Mouse (Mus musculus): Measurements from ENCODE around the gene Macrod1. TPM values are rescaled to one million over a fixed set of nuclear protein-coding genes. Genes with fewer than 3 reads are reported as not detected.

The Macrod1 gene
- polyA plus RNA-seq, 1 experiment from 2014 or later, result 12.2 TPM

- peaks cover 15% of the 10 kb centered on the region for H3K27me3 ChIP-seq
- H3K27ac ChIP-seq, result no peak overlapping the region; the same call in 1 of the 2 replicates
- 7% methylated on average over 9 of the region's 9 CpGs for WGBS
- no peak for ATAC-seq (ENCODE audit: insufficient number of reproducible peaks, insufficient read depth, low FRiP score, low TSS enrichment)
- H3K9me3 ChIP-seq, result no peaks in the 10 kb centered on the region
- no peak overlapping the region for H3K9ac ChIP-seq
- no peaks in the 10 kb centered on the region for H3K36me3 ChIP-seq
- H3K4me3 ChIP-seq, result no peak overlapping the region
- H3K4me2 ChIP-seq (replicated peaks), result peak overlapping the region; percentile 9; the same call in 1 of the 2 replicates
- H3K4me1 ChIP-seq, result peaks cover 43% of the 10 kb centered on the region
Observed at GRCm38 (mm10) chr19:7088558-7088957, 31.9 kb downstream of the Macrod1 start.

DNA sequence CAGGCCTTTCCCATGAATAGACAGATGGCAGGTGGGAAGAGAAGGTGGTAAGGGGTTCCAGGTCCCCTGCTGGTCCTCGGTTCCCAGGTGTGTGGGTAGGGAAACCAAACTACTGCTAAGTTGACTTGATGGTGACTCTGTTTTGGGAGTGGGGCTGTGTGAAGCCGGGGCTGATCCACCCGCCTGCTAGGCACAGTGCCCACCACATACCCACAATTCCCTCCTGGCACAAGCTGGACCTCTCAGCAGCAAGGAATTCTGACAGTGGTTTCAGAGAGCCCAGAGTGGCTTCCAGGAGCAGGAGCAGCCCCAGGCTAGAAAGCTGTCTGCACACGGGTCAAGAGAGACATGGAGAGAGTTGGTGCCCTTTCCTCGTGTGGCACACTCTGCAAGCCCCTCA is 32.4 kb downstream of the Macrod1 start:
- Histone ChIP-seq H3K4me1 (peaks cover 39% of the 10 kb centered on the region), H3K9me3 (no peaks in the 10 kb centered on the region), H3K36me3 (no peaks in the 10 kb centered on the region), H3K9ac (no peak overlapping the region), H3K4me2 (replicated peaks) (no peak overlapping the region), H3K27me3 (peaks cover 13% of the 10 kb centered on the region), H3K27ac (no peak overlapping the region), H3K4me3 (no peak overlapping the region)
- WGBS, result 55% methylated on average over 5 of the region's 5 CpGs
- ATAC-seq (ENCODE audit: insufficient number of reproducible peaks, insufficient read depth, low FRiP score, low TSS enrichment), result no peak

GRCm38 (mm10) chr19:7089842-7090251 is 33.2 kb downstream of the Macrod1 start:
- no peaks in the 10 kb centered on the region for H3K9me3 ChIP-seq
- H3K9ac ChIP-seq, result no peak overlapping the region
- H3K27ac ChIP-seq, result no peak overlapping the region
- H3K36me3 ChIP-seq, result no peaks in the 10 kb centered on the region
- H3K4me2 ChIP-seq (replicated peaks), result no peak overlapping the region
- peaks cover 39% of the 10 kb centered on the region for H3K4me1 ChIP-seq
- no peak overlapping the region for H3K4me3 ChIP-seq
- no peak for ATAC-seq (ENCODE audit: insufficient number of reproducible peaks, insufficient read depth, low FRiP score, low TSS enrichment)
- 37% methylated on average over 7 of the region's 7 CpGs for WGBS
- H3K27me3 ChIP-seq, result peaks cover 13% of the 10 kb centered on the region

DNA sequence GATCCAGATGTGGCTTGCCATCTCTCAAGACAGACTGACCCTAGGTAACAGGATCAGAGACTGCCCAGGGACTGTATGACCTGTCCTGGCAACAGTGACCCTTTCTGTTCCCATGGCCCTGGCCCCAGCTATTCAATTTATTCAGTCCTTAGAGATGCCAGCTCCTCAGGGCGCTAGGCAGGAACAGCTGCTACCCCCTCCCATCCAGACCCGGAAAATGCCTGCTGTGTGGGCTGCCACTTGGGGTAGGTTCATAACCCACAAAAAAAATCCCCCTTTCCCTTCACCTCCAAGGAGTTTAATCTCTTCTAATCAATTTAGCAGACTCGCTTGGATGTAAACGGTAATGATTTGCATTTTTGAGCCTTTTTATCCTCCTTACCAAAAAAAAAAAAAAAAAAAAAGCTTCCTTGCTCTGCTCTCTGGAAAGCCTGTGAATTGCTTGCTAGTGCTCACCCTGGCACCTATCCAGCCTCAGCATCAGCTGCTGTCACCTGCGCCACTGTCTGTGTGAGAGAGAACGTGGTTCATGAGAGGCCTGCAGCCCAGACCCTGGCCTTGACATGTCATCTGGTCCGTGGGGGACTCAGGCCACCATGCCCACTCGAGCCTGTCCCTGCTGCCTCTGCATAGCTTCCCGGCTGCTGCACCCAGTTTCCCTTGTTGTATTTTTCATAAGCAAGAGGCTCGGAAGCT is 33.9 kb downstream of the Macrod1 start:
- Histone ChIP-seq H3K27me3 (peaks cover 13% of the 10 kb centered on the region), H3K9me3 (no peaks in the 10 kb centered on the region), H3K27ac (no peak overlapping the region), H3K4me3 (no peak overlapping the region), H3K9ac (no peak overlapping the region; the same call in 1 of the 2 replicates), H3K4me2 (replicated peaks) (no peak overlapping the region), H3K36me3 (no peaks in the 10 kb centered on the region), H3K4me1 (peaks cover 39% of the 10 kb centered on the region)
- ATAC-seq (ENCODE audit: insufficient number of reproducible peaks, insufficient read depth, low FRiP score, low TSS enrichment), result no peak
- 28% methylated on average over 10 of the region's 10 CpGs for WGBS

DNA sequence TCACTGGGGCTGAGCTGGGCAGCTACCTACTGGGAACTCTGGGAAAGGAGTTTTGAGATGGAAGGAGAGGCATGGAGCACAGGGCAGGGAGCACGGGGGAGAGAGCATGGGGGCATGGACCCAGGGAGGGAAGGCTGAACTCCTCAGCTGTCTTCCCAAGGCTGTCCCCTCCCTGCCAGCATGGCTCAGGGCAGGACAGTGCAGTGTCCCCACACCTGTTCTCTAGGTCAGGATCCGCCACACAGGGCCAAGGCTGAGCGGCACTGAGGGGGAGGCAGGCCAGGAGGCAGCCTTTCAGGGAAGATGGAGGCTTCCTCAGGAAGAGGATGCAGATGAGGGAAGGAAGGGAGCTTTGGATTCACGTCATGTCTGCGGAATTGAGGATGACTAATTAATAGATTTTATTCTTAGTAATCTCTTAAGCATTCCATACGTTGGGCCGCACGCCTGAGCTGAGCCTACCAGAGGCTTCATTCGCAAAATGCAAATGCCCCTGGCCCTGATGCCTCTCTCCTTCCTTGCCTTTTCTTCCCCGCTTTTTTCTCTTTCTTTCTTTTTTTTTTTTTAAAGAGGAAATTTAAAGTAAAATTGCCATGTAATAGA is 34.9 kb downstream of the Macrod1 start:
- no peak overlapping the region for H3K4me2 ChIP-seq (replicated peaks)
- H3K27me3 ChIP-seq, result peaks cover 23% of the 10 kb centered on the region
- no peaks in the 10 kb centered on the region for H3K9me3 ChIP-seq
- H3K9ac ChIP-seq, result no peak overlapping the region
- H3K4me3 ChIP-seq, result no peak overlapping the region
- H3K36me3 ChIP-seq, result no peaks in the 10 kb centered on the region
- no peak for ATAC-seq (ENCODE audit: insufficient number of reproducible peaks, insufficient read depth, low FRiP score, low TSS enrichment)
- 53% methylated on average over 10 of the region's 10 CpGs for WGBS
- H3K4me1 ChIP-seq, result peaks cover 39% of the 10 kb centered on the region
- H3K27ac ChIP-seq, result peak overlapping the region; percentile 9; the same call in 1 of the 2 replicates

GRCm38 (mm10) chr19:7092756-7093155 is 36.1 kb downstream of the Macrod1 start:
- Histone ChIP-seq H3K9me3 (no peaks in the 10 kb centered on the region), H3K4me1 (peaks cover 38% of the 10 kb centered on the region), H3K36me3 (no peaks in the 10 kb centered on the region), H3K4me2 (replicated peaks) (no peak overlapping the region), H3K27ac (no peak overlapping the region), H3K27me3 (peaks cover 31% of the 10 kb centered on the region), H3K4me3 (no peak overlapping the region), H3K9ac (no peak overlapping the region)
- ATAC-seq (ENCODE audit: insufficient number of reproducible peaks, insufficient read depth, low FRiP score, low TSS enrichment), result no peak
- WGBS, result 76% methylated on average over 5 of the region's 5 CpGs

DNA sequence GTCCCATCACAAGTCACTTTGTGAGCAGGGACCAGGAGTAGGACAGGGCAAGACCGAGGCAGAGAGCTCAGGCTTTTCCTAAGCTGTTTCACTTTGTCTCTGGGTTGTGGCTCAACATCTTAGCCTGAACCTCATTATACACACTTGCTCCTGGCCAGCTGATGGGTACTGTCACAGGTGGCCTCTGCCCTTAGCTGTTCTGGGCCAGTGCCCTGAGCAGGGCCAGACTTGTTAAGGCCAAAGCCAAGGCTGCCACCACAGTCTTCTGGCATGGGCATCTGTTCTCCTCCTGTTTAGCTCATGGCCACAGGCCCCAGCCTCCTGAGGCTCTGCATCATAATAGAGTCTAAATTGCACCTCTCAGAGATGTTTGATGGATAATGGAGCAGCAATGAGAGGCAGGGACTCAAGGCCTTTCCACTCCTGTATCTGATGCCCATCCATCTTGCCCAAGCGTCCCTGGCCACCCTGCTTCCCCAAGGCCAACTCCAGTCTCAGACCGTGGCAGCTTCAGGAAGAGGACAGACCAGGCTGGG is 43.1 kb downstream of the Macrod1 start:
- WGBS, result 72% methylated on average over 3 of the region's 3 CpGs
- no peak overlapping the region for H3K9ac ChIP-seq
- peaks cover 19% of the 10 kb centered on the region for H3K4me1 ChIP-seq
- H3K27ac ChIP-seq, result no peak overlapping the region
- no peaks in the 10 kb centered on the region for H3K36me3 ChIP-seq
- no peak overlapping the region for H3K4me2 ChIP-seq (replicated peaks)
- H3K9me3 ChIP-seq, result no peaks in the 10 kb centered on the region
- H3K27me3 ChIP-seq, result peaks cover 30% of the 10 kb centered on the region
- ATAC-seq (ENCODE audit: insufficient number of reproducible peaks, insufficient read depth, low FRiP score, low TSS enrichment), result no peak
- H3K4me3 ChIP-seq, result no peak overlapping the region

DNA sequence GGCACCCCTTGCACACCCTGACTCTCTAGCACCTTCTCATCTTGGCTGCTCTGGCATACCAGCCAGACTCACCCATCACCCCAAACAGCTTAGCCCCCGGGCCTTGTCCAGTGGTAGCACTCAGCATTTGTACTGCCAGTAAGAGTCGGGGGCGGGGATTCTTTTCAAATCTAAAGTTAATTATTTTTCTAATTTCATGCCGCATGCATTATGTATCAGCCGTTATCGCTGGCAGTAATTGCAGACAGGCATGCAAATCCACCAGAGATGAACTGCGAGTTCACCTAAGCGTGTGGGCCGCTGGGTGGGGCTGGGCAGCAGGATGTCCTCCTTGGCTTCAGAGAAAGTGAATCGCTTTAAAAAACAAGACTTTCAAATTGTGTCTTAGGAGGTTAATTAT is 45.4 kb downstream of the Macrod1 start:
- Histone ChIP-seq H3K4me2 (replicated peaks) (no peak overlapping the region), H3K4me1 (peaks cover 29% of the 10 kb centered on the region), H3K36me3 (no peaks in the 10 kb centered on the region), H3K27me3 (peaks cover 15% of the 10 kb centered on the region), H3K27ac (no peak overlapping the region), H3K9me3 (no peaks in the 10 kb centered on the region), H3K9ac (no peak overlapping the region; the same call in 1 of the 2 replicates), H3K4me3 (no peak overlapping the region)
- ATAC-seq (ENCODE audit: insufficient number of reproducible peaks, insufficient read depth, low FRiP score, low TSS enrichment), result no peak
- 84% methylated on average over 10 of the region's 10 CpGs for WGBS

GRCm38 (mm10) chr19:7103349-7103992 is 46.9 kb downstream of the Macrod1 start:
- peaks cover 29% of the 10 kb centered on the region for H3K4me1 ChIP-seq

GRCm38 (mm10) chr19:7103993-7104401 is 47.4 kb downstream of the Macrod1 start:
- Histone ChIP-seq H3K9ac (peak overlapping the region; percentile 36), H3K36me3 (no peaks in the 10 kb centered on the region), H3K4me2 (replicated peaks) (peak overlapping the region; percentile 37), H3K4me3 (0 out of 2 replicates have a peak overlapping the region, but pooled peaks have one; percentile 0), H3K9me3 (no peaks in the 10 kb centered on the region), H3K27ac (peak overlapping the region; percentile 72), H3K4me1 (peaks cover 29% of the 10 kb centered on the region), H3K27me3 (0 out of 2 replicates have a peak, but pooled peaks cover 6% of the 10 kb centered on the region)
- 11% methylated on average over 19 of the region's 19 CpGs for WGBS
- peak; percentile 37; the same call in 1 of the 2 replicates for ATAC-seq (ENCODE audit: insufficient number of reproducible peaks, insufficient read depth, low FRiP score, low TSS enrichment)

More at GRCm38 (mm10) chr19:7103349-7103992, 46.9 kb downstream of the Macrod1 start:
- WGBS, result 67% methylated on average over 4 of the region's 4 CpGs
- 0 out of 2 replicates have a peak overlapping the region, but pooled peaks have one; percentile 0 for H3K4me3 ChIP-seq
- H3K4me2 ChIP-seq (replicated peaks), result peak overlapping the region; percentile 37
- no peaks in the 10 kb centered on the region for H3K9me3 ChIP-seq
- no peaks in the 10 kb centered on the region for H3K36me3 ChIP-seq
- H3K9ac ChIP-seq, result peak overlapping the region; percentile 36
- H3K27ac ChIP-seq, result peak overlapping the region; percentile 72
- ATAC-seq (ENCODE audit: insufficient number of reproducible peaks, insufficient read depth, low FRiP score, low TSS enrichment), result no peak
- H3K27me3 ChIP-seq, result peaks cover 9% of the 10 kb centered on the region; the same call in 1 of the 2 replicates

DNA sequence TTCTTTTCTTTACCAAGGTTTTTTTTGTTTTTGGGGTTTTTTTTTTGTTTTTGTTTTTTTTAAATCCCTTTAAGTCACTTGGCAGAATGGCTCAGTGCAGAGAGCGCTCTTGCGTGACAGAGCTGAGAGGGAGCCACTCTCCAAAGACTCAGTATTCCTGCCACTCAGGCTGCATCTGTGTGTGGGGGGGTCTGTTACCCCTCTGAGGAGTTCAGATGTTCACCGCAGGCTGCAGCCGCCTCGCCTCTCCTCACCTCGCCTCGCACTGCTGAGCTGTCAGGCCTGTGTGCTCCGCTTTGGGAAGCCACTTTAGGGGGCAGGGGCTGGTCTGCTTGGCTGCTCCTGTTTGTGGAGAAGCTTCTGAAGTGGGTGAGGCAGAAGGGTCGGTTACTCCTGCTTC is 48.9 kb downstream of the Macrod1 start, which contains the start of gene Flrt1:
TSS of gene Flrt1 (minus strand) at position 186 of the 400 bp plus-strand sequence.
- Histone ChIP-seq H3K36me3 (no peaks in the 10 kb centered on the region), H3K27ac (peak within 1 kb of the TSS; percentile 72; the same call in 1 of the 2 replicates), H3K9ac (peak within 1 kb of the TSS; percentile 19), H3K27me3 (0 out of 2 replicates have a peak, but pooled peaks cover 6% of the 10 kb centered on the region), H3K4me2 (replicated peaks) (no peak within 1 kb of the TSS), H3K9me3 (no peaks in the 10 kb centered on the region), H3K4me1 (peaks cover 40% of the 10 kb centered on the region), H3K4me3 (no peak within 1 kb of the TSS)
- no peak for ATAC-seq (ENCODE audit: insufficient number of reproducible peaks, insufficient read depth, low FRiP score, low TSS enrichment)
- 38% methylated on average over 9 of the region's 9 CpGs for WGBS

Measured in embryonic facial prominence, embryonic 12.5 days (tissue).